17 mouse cellular contexts compared by ENCODE assay signal in the genomic region with DNA sequence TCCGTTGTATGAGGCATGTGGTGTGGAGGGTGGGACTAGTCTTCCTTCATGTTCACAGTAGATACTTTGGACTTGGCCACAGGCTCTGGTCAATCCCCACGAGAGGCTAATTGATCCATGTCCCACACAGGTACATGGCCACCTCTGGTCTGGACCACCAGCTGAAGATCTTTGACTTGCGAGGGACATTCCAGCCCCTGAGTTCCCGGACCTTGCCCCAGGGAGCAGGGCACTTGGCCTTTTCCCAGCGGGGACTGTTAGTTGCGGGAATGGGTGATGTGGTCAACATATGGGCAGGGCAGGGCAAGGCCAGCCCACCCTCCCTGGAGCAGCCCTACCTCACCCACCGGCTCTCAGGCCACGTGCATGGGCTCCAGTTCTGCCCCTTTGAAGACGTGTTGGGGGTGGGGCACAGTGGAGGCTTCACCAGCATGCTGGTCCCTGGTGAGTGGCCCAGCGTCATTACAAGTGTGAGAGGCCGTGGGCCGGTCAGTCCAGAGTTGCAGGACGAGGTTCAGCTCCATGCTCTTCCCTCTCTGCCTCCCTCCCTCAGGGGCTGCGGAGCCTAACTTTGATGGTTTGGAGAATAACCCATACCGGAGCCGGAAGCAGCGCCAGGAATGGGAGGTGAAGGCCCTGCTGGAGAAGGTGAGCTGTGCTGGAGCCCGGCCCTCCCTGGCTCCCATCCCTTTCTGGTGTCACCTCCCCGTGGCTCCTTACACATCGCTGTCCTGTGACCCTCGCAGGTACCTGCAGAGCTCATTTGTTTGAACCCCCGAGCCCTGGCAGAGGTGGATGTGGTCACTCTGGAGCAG. TPM values are rescaled to one million over a fixed set of nuclear protein-coding genes. Genes with fewer than 3 reads are reported as not detected.
A peak's percentile ranks its signal among the peaks of the same experiment; 100 is the strongest.
DNase-seq lines count a peak whose midpoint lies in the region; ATAC-seq and TF ChIP-seq lines count a peak whose summit lies in the region.
"Had no signal": no experiment of that assay in that cellular context is flagged by ENCODE, and none has a peak within 500 bp of the region (broad histone marks: within the 10 kb centered on the region; RNA-seq: fewer than 3 reads in every experiment).

No protein-coding gene starts in this region.

- peaks cover 15% of the 10 kb centered on the region for H3K36me3 ChIP-seq in liver, adult 2 months (ENCODE audit: control insufficient read depth, insufficient read depth, low read length)
- peaks cover 44% of the 10 kb centered on the region for H3K36me3 ChIP-seq in liver, embryonic 11.5 days (ENCODE audit: control insufficient read depth, insufficient read depth, low read length)
- H3K36me3 ChIP-seq in thymus, adult 2 months (ENCODE audit: control insufficient read depth, insufficient read depth, low read length) = peaks cover 6% of the 10 kb centered on the region; the same call in 1 of the 2 replicates
- H3K36me3 ChIP-seq in intestine, embryonic 16.5 days (ENCODE audit: control insufficient read depth, insufficient read depth, low read length) = peaks cover 14% of the 10 kb centered on the region; the same call in 1 of the 2 replicates

- TF ChIP-seq POLR2A in liver, adult 2 months (IDR thresholded peaks at IDR 0.05; ENCODE audit: extremely low read depth, insufficient read depth, low read length) = no peak
- TF ChIP-seq POLR2A in thymus, adult 2 months (IDR thresholded peaks at IDR 0.05; ENCODE audit: control insufficient read depth, extremely low read depth, insufficient read depth, low read length, poor library complexity) = no peak

- H3K4me2 ChIP-seq in liver, embryonic 11.5 days = no peak overlapping the region
- H3K4me2 ChIP-seq in intestine, embryonic 16.5 days (ENCODE audit: low read depth, low read length) = peak overlapping the region; percentile 91; the same call in 1 of the 2 replicates
- H3K4me2 ChIP-seq: embryonic facial prominence, embryonic 12.5 days; midbrain, embryonic 12.5 days; neural tube, embryonic 15.5 days had no signal

- no peak for TF ChIP-seq CTCF in liver, adult 2 months (IDR thresholded peaks at IDR 0.05; ENCODE audit: low read depth, low read length)
- TF ChIP-seq CTCF in thymus, adult 2 months (IDR thresholded peaks at IDR 0.05; ENCODE audit: borderline replicate concordance, control insufficient read depth, extremely low read depth, insufficient read depth, low read length, poor library complexity) = no peak

- no peaks in the 10 kb centered on the region; the same call in 1 of the 2 replicates for H3K79me2 ChIP-seq in liver, adult 2 months (ENCODE audit: control insufficient read depth, insufficient read depth, low read length)

- H3K27ac ChIP-seq in liver, adult 2 months (replicated peaks; ENCODE audit: insufficient read depth, low read depth, low read length) = no peak overlapping the region
- no peak overlapping the region for H3K27ac ChIP-seq in liver, embryonic 11.5 days (ENCODE audit: low read depth, low read length)
- H3K27ac ChIP-seq in thymus, adult 2 months (ENCODE audit: control insufficient read depth, insufficient read depth, low read length) = peak overlapping the region; percentile 40
- H3K27ac ChIP-seq in intestine, embryonic 16.5 days (ENCODE audit: low read length) = peak overlapping the region; percentile 98
- H3K27ac ChIP-seq: embryonic facial prominence, embryonic 12.5 days; heart, adult 2 months; hindbrain, embryonic 10.5 days; limb, embryonic 10.5 days; midbrain, embryonic 12.5 days; neural tube, embryonic 15.5 days had no signal

- no peak overlapping the region for H3K9ac ChIP-seq in liver, adult 2 months (ENCODE audit: low read depth, low read length)
- H3K9ac ChIP-seq in liver, embryonic 11.5 days (ENCODE audit: low read depth, low read length) = no peak overlapping the region
- H3K9ac ChIP-seq in intestine, embryonic 16.5 days (ENCODE audit: low read depth, low read length) = peak overlapping the region; percentile 40; the same call in 1 of the 2 replicates
- H3K9ac ChIP-seq: embryonic facial prominence, embryonic 12.5 days; forebrain, postnatal 0 days; midbrain, embryonic 12.5 days; neural tube, embryonic 15.5 days had no signal

- H3K9me3 ChIP-seq in liver, embryonic 11.5 days (ENCODE audit: control insufficient read depth, low read length) = no peaks in the 10 kb centered on the region
- H3K9me3 ChIP-seq in intestine, embryonic 16.5 days (ENCODE audit: control insufficient read depth, low read length) = no peaks in the 10 kb centered on the region
- H3K9me3 ChIP-seq: embryonic facial prominence, embryonic 12.5 days; hindbrain, embryonic 10.5 days; limb, embryonic 10.5 days; midbrain, embryonic 12.5 days; neural tube, embryonic 15.5 days had no signal

- DNase-seq in liver, adult 2 months (ENCODE audit: extremely low read depth, low read depth, low spot score) = peak; percentile 50
- DNase-seq in liver, embryonic 11.5 days (ENCODE audit: low spot score) = no peak
- DNase-seq in thymus, adult 2 months = no peak
- DNase-seq in thymus, adult 18-20 months = no peak
- no peak for DNase-seq in layer of hippocampus, adult 9-10 months (ENCODE audit: low spot score)
- DNase-seq in frontal cortex, postnatal 10 days (ENCODE audit: low spot score in 2 of 2) = no peak
- DNase-seq: forebrain, postnatal 0 days; heart, adult 2 months; kidney, adult 9 months; retina, postnatal 1 day; right cerebral cortex, postnatal 4 days had no signal

- ATAC-seq in liver, embryonic 11.5 days (replicated peaks; ENCODE audit: low FRiP score) = no peak
- ATAC-seq in intestine, embryonic 16.5 days = no peak
- ATAC-seq: forebrain, postnatal 0 days had no signal

- peaks cover 5% of the 10 kb centered on the region for H3K4me1 ChIP-seq in liver, adult 2 months (ENCODE audit: control insufficient read depth, insufficient read depth, low read length)
- peaks cover 34% of the 10 kb centered on the region for H3K4me1 ChIP-seq in liver, embryonic 11.5 days (replicated peaks; ENCODE audit: control insufficient read depth, insufficient read depth, low read length)
- H3K4me1 ChIP-seq in thymus, adult 2 months (replicated peaks; ENCODE audit: control insufficient read depth, insufficient read depth, low read length) = peaks cover 56% of the 10 kb centered on the region
- peaks cover 39% of the 10 kb centered on the region for H3K4me1 ChIP-seq in intestine, embryonic 16.5 days (ENCODE audit: control insufficient read depth, insufficient read depth, low read length)

- H3K4me3 ChIP-seq in liver, adult 2 months (ENCODE audit: insufficient read depth, low read depth, low read length) = no peak overlapping the region
- no peak overlapping the region for H3K4me3 ChIP-seq in liver, embryonic 11.5 days (ENCODE audit: low read depth, low read length)
- H3K4me3 ChIP-seq in thymus, adult 2 months (ENCODE audit: control insufficient read depth, insufficient read depth, low read length) = no peak overlapping the region
- H3K4me3 ChIP-seq in intestine, embryonic 16.5 days (ENCODE audit: low read length) = 0 out of 2 replicates have a peak overlapping the region, but pooled peaks have one; percentile 5
- H3K4me3 ChIP-seq: embryonic facial prominence, embryonic 12.5 days; heart, adult 2 months; hindbrain, embryonic 10.5 days; limb, embryonic 10.5 days; midbrain, embryonic 12.5 days; neural tube, embryonic 15.5 days had no signal

- H3K27me3 ChIP-seq in liver, adult 2 months (ENCODE audit: control insufficient read depth, insufficient read depth, low read length) = no peaks in the 10 kb centered on the region
- no peaks in the 10 kb centered on the region for H3K27me3 ChIP-seq in liver, embryonic 11.5 days (replicated peaks; ENCODE audit: control insufficient read depth, insufficient read depth, low read length)
- no peaks in the 10 kb centered on the region for H3K27me3 ChIP-seq in thymus, adult 2 months (ENCODE audit: control insufficient read depth, insufficient read depth, low read length)
- H3K27me3 ChIP-seq in intestine, embryonic 16.5 days (replicated peaks; ENCODE audit: control insufficient read depth, insufficient read depth, low read length) = no peaks in the 10 kb centered on the region
- H3K27me3 ChIP-seq: embryonic facial prominence, embryonic 12.5 days; midbrain, embryonic 12.5 days; neural tube, embryonic 15.5 days had no signal

- 58% methylated on average over 22 of the region's 22 CpGs for WGBS in liver, adult 2 months
- 88% methylated on average over 22 of the region's 22 CpGs for WGBS in liver, embryonic 11.5 days
- WGBS in thymus, adult 2 months = 86% methylated on average over 22 of the region's 22 CpGs
- 82% methylated on average over 22 of the region's 22 CpGs for WGBS in intestine, embryonic 16.5 days

RNA-seq across cellular contexts. Expression of a gene that starts 3.0 kb away (rescaled TPM):
- total RNA-seq in liver, adult 2 months (2014; rRNA removed) = 0.54 and 0.55 TPM in 2 replicates
- 0.68 and 0.97 TPM in 2 replicates for polyA plus RNA-seq in liver, adult 2 months (2012; rRNA removed)
- 2.9 and 3.5 TPM in 2 replicates for polyA plus RNA-seq in liver, embryonic 11.5 days (2014; fragmentation: Nextera tagmentation; extraction: Ambion mirVana)
- 25.6 and 25.8 TPM in 2 replicates for polyA plus RNA-seq in thymus, adult 2 months (2012; rRNA removed)
- polyA plus RNA-seq in intestine, embryonic 16.5 days (2015; fragmentation: Nextera tagmentation; extraction: Ambion mirVana) = 12.6 and 15.5 TPM in 2 replicates

RNA-seq across cellular contexts. Expression of a gene that starts 7.3 kb away (rescaled TPM):
- total RNA-seq in liver, adult 2 months (2014; rRNA removed) = 10.5 and 10.9 TPM in 2 replicates
- 31.1 and 40.6 TPM in 2 replicates for polyA plus RNA-seq in liver, adult 2 months (2012; rRNA removed)
- polyA plus RNA-seq in liver, embryonic 11.5 days (2014; fragmentation: Nextera tagmentation; extraction: Ambion mirVana) = 47.2 and 49.1 TPM in 2 replicates
- 127 and 142 TPM in 2 replicates for polyA plus RNA-seq in thymus, adult 2 months (2012; rRNA removed)
- polyA plus RNA-seq in intestine, embryonic 16.5 days (2015; fragmentation: Nextera tagmentation; extraction: Ambion mirVana) = 46.3 and 48.1 TPM in 2 replicates

RNA-seq across cellular contexts. Expression of a gene that starts 7.5 kb away (rescaled TPM):
- 1,559 and 1,933 TPM in 2 replicates for total RNA-seq in liver, adult 2 months (2014; rRNA removed)
- 224 and 252 TPM in 2 replicates for polyA plus RNA-seq in liver, adult 2 months (2012; rRNA removed)
- 2,164 and 2,343 TPM in 2 replicates for polyA plus RNA-seq in liver, embryonic 11.5 days (2014; fragmentation: Nextera tagmentation; extraction: Ambion mirVana)
- polyA plus RNA-seq in thymus, adult 2 months (2012; rRNA removed) = 584 and 593 TPM in 2 replicates
- 1,753 and 1,902 TPM in 2 replicates for polyA plus RNA-seq in intestine, embryonic 16.5 days (2015; fragmentation: Nextera tagmentation; extraction: Ambion mirVana)

RNA-seq across cellular contexts. Expression of a gene that starts 7.8 kb away (rescaled TPM):
- total RNA-seq in liver, adult 2 months (2014; rRNA removed) = 9.3 and 11.3 TPM in 2 replicates
- 13.2 and 16.4 TPM in 2 replicates for polyA plus RNA-seq in liver, adult 2 months (2012; rRNA removed)
- 62.6 and 67.0 TPM in 2 replicates for polyA plus RNA-seq in liver, embryonic 11.5 days (2014; fragmentation: Nextera tagmentation; extraction: Ambion mirVana)
- polyA plus RNA-seq in thymus, adult 2 months (2012; rRNA removed) = 35.4 and 38.1 TPM in 2 replicates
- 24.3 and 26.1 TPM in 2 replicates for polyA plus RNA-seq in intestine, embryonic 16.5 days (2015; fragmentation: Nextera tagmentation; extraction: Ambion mirVana)

RNA-seq across cellular contexts. Expression of a gene that starts 8.2 kb away (rescaled TPM):
- total RNA-seq in liver, adult 2 months (2014; rRNA removed) = 37.9 and 40.8 TPM in 2 replicates
- polyA plus RNA-seq in liver, adult 2 months (2012; rRNA removed) = 15.5 and 21.9 TPM in 2 replicates
- polyA plus RNA-seq in liver, embryonic 11.5 days (2014; fragmentation: Nextera tagmentation; extraction: Ambion mirVana) = 266 and 286 TPM in 2 replicates
- polyA plus RNA-seq in thymus, adult 2 months (2012; rRNA removed) = 29.8 and 35.1 TPM in 2 replicates
- polyA plus RNA-seq in intestine, embryonic 16.5 days (2015; fragmentation: Nextera tagmentation; extraction: Ambion mirVana) = 150 and 167 TPM in 2 replicates

Comparison
In these comparisons a context has a peak if more than half of its experiments do, and no peak if none do; other contexts are left out.
1. H3K27ac ChIP-seq: peak in thymus, adult 2 months (single experiment) and intestine, embryonic 16.5 days (single experiment); none in liver, adult 2 months (single experiment) and liver, embryonic 11.5 days (single experiment).